Mouse (Mus musculus) lung, adult 2 months (tissue): ENCODE results near the gene Syt1.

ENCODE experiments used
- CTCF ChIP-seq: fragments of 200-500 bp; IDR thresholded peaks from 2 replicates; pipeline ENCODE4 v1.5.1; 2011; ENCODE audit warnings: mild to moderate bottlenecking, low read length, control low read depth; ENCODE audit not compliant: insufficient read depth
- POLR2A ChIP-seq: fragments of 200-500 bp; IDR thresholded peaks from 2 replicates; pipeline ENCODE4 v1.6.1; 2011; ENCODE audit warnings: low read depth, mild to moderate bottlenecking, control low read depth, low read length, borderline replicate concordance; ENCODE audit errors: extremely low read depth

DNA sequence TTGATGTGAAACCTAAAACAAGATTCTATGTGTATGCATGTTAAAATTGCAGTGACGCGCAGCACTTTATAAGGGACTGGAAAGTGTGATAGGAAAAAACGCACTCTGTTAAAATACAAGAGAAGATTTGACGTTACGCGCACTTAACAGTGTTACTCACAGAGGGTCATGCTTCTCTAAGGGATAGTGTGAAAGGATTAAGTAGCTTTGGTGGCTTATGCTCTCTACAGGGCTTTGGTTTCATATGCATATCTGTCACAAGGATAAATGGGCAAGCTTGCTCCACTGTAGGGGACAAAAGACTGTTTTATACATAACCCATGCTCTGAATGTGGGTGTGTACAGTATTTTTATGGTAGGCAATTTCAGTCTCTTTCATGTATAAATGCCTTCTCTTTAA, 178.5 kb downstream of the Syt1 start:
- TF ChIP-seq CTCF, result no peak
- TF ChIP-seq POLR2A, result no peak
